In genomic region chr9:77692707-77693106, GRCm38 (mm10) we compare ENCODE assay signal across 23 mouse cellular contexts. TPM values are rescaled to one million over a fixed set of nuclear protein-coding genes. Genes with fewer than 3 reads are reported as not detected.
DNase-seq lines count a peak whose midpoint lies in the region; ATAC-seq lines count a peak whose summit lies in the region.
"Had no signal": no experiment of that assay in that cellular context is flagged by ENCODE, and none has a peak within 500 bp of the region (broad histone marks: within the 10 kb centered on the region; RNA-seq: fewer than 3 reads in every experiment).

No protein-coding gene starts in this region.

- no peak overlapping the region for H3K4me3 ChIP-seq in forebrain, embryonic 16.5 days (replicated peaks; ENCODE audit: low read length)
- H3K4me3 ChIP-seq: embryonic facial prominence, embryonic 15.5 days; erythroblast, embryonic 14.5 days; forebrain, embryonic 10.5 days; heart, embryonic 12.5 days; hindbrain, embryonic 12.5 days had no signal

- H3K36me3 ChIP-seq in forebrain, embryonic 16.5 days (ENCODE audit: control insufficient read depth, insufficient read depth), result no peaks in the 10 kb centered on the region
- H3K36me3 ChIP-seq: embryonic facial prominence, embryonic 15.5 days; forebrain, embryonic 10.5 days; heart, embryonic 12.5 days; hindbrain, embryonic 12.5 days had no signal

- WGBS in forebrain, embryonic 16.5 days, result 81% methylated on average over 7 of the region's 7 CpGs

- no peak overlapping the region for H3K9ac ChIP-seq in forebrain, embryonic 16.5 days (replicated peaks; ENCODE audit: low read depth, low read length)
- H3K9ac ChIP-seq: embryonic facial prominence, embryonic 15.5 days; heart, embryonic 12.5 days; hindbrain, embryonic 12.5 days had no signal

- DNase-seq in gastrocnemius, adult 18-20 months (ENCODE audit: low spot score), result peak; percentile 37
- DNase-seq in gastrocnemius, postnatal 10 days, result no peak
- DNase-seq in left cerebral cortex, postnatal 4 days, result peak; percentile 15
- DNase-seq in left cerebral cortex, adult 11 months (ENCODE audit: low spot score), result no peak
- DNase-seq in Muller cell, postnatal 12 days (ENCODE audit: inconsistent ontology term), result peak; percentile 35
- peak; percentile 23 for DNase-seq in skeletal muscle tissue, adult 2 months (ENCODE audit: low read depth, low spot score)
- DNase-seq: adrenal gland, postnatal 10 days; cerebellum, adult 11-12 months; cerebellum, adult 9-10 months; cerebellum, postnatal 36 days; heart, adult 18-20 months; heart, postnatal 36 days had no signal

- H3K27me3 ChIP-seq in forebrain, embryonic 16.5 days (replicated peaks; ENCODE audit: control insufficient read depth, insufficient read depth, low read length), result no peaks in the 10 kb centered on the region
- H3K27me3 ChIP-seq: CH12.LX; embryonic facial prominence, embryonic 15.5 days; heart, embryonic 12.5 days; hindbrain, embryonic 12.5 days had no signal

- intact Hi-C loops in left cerebral cortex, postnatal 4 days (cut with DNase I), result no loop called here

- H3K4me1 ChIP-seq in forebrain, embryonic 16.5 days (replicated peaks; ENCODE audit: control insufficient read depth, insufficient read depth, low read length), result no peaks in the 10 kb centered on the region
- H3K4me1 ChIP-seq: embryonic facial prominence, embryonic 15.5 days; heart, embryonic 12.5 days; hindbrain, embryonic 12.5 days had no signal

- no peak overlapping the region for H3K27ac ChIP-seq in forebrain, embryonic 16.5 days (ENCODE audit: low read length)
- H3K27ac ChIP-seq: embryonic facial prominence, embryonic 15.5 days; forebrain, embryonic 10.5 days; hindbrain, embryonic 12.5 days had no signal

- no peak for ATAC-seq in forebrain, embryonic 16.5 days
- ATAC-seq: forebrain, embryonic 14.5 days; hindbrain, embryonic 16.5 days; inflammation-experienced regulatory T-cells, adult 6 months; intestine, postnatal 0 days had no signal

- H3K4me2 ChIP-seq in forebrain, embryonic 16.5 days (ENCODE audit: low read length), result no peak overlapping the region
- H3K4me2 ChIP-seq: embryonic facial prominence, embryonic 15.5 days; heart, embryonic 12.5 days; hindbrain, embryonic 12.5 days had no signal

- H3K9me3 ChIP-seq in forebrain, embryonic 16.5 days (ENCODE audit: control insufficient read depth, low read length), result no peaks in the 10 kb centered on the region
- H3K9me3 ChIP-seq: embryonic facial prominence, embryonic 15.5 days; forebrain, embryonic 10.5 days; hindbrain, embryonic 12.5 days had no signal

RNA-seq across cellular contexts. Expression of gene Klhl31, which starts 56.4 kb away (rescaled TPM):
- 100 to 1,000 TPM; 577 to 615 TPM for total RNA-seq in gastrocnemius, adult 18-20 months (2021)
- total RNA-seq in gastrocnemius, postnatal 10 days (2021), result 100 to 1,000 TPM; 371 to 383 TPM
- total RNA-seq in left cerebral cortex, postnatal 4 days (2021), result under 1 TPM; 0.18 TPM
- polyA plus RNA-seq in forebrain, embryonic 16.5 days (2015; fragmentation: Nextera tagmentation; extraction: Ambion mirVana), result 0.04 and 0.10 TPM in 2 replicates
- total RNA-seq: CH12.LX had no signal
- polyA plus RNA-seq: erythroblast, embryonic 14.5 days; intestine, postnatal 0 days had no signal

Comparison
In these comparisons a context has a peak if more than half of its experiments do, and no peak if none do; other contexts are left out.
1. DNase-seq: peak in gastrocnemius, adult 18-20 months (single experiment), left cerebral cortex, postnatal 4 days (single experiment), Muller cell, postnatal 12 days (single experiment) and skeletal muscle tissue, adult 2 months (single experiment); none in gastrocnemius, postnatal 10 days (single experiment) and left cerebral cortex, adult 11 months (single experiment).
2. RNA of gene Klhl31, which starts 56.4 kb away (total RNA-seq): 577 to 615 TPM in gastrocnemius, adult 18-20 months and 371 to 383 TPM in gastrocnemius, postnatal 10 days; 0.18 TPM in left cerebral cortex, postnatal 4 days; every median in the first group is over 100 times any median in the second.